Mouse (Mus musculus) liver, postnatal 0 days (tissue): ENCODE measurements at regions not wholly inside any gene's neighbourhood (a gene's known extent, or its start where the extent isn't known, plus 50 kb on each side); places are given as distances from the start of the nearest gene placed in this dataset.

ENCODE experiments used
- ATAC-seq: fragments of 200-750 bp; cut with Nextera tagmentation; 2 replicates; pipeline ENCODE4 v1.8.0; 2017; ENCODE audit warnings: mild to moderate bottlenecking, moderate library complexity
- DNase-seq: peaks from one replicate; pipeline ENCODE4 v3.0.0-alpha.2; 2016
- H3K27ac ChIP-seq: fragments of 300-500 bp; sonication (generic); 2 replicates; pipeline ENCODE4 v1.5.1; 2014; ENCODE audit warnings: antibody characterized with exemption, moderate library complexity, mild to moderate bottlenecking, low read depth
- H3K27me3 ChIP-seq: fragments of 300-500 bp; sonication (generic); 2 replicates; pipeline ENCODE4 v1.6.1; 2014; ENCODE audit warnings: low read length, control low read depth, mixed read lengths; ENCODE audit not compliant: insufficient read depth
- H3K36me3 ChIP-seq: fragments of 300-500 bp; sonication (generic); replicated peaks from 2 replicates; pipeline ENCODE4 v1.6.1; 2014; ENCODE audit warnings: mild to moderate bottlenecking, control low read depth, low read length, moderate library complexity, mixed read lengths; ENCODE audit not compliant: insufficient read depth
- H3K4me1 ChIP-seq: fragments of 300-500 bp; sonication (generic); 2 replicates; pipeline ENCODE4 v1.6.1; 2014; ENCODE audit warnings: antibody characterized with exemption, mild to moderate bottlenecking, control low read depth; ENCODE audit not compliant: insufficient read depth
- H3K4me2 ChIP-seq: fragments of 300-500 bp; sonication (generic); 2 replicates; pipeline ENCODE4 v1.6.1; 2014; ENCODE audit warnings: low read depth, mild to moderate bottlenecking, low read length, moderate library complexity, mixed read lengths
- H3K4me3 ChIP-seq: fragments of 300-500 bp; sonication (generic); 2 replicates; pipeline ENCODE4 v1.5.1; 2014; ENCODE audit warnings: low read depth, low read length
- H3K9ac ChIP-seq: fragments of 300-500 bp; sonication (generic); replicated peaks from 2 replicates; pipeline ENCODE4 v1.6.1; 2014; ENCODE audit warnings: mild to moderate bottlenecking, moderate library complexity
- H3K9me3 ChIP-seq: fragments of 300-500 bp; sonication (generic); 2 replicates; pipeline ENCODE4 v1.6.1; 2016; ENCODE audit warnings: mild to moderate bottlenecking, control low read depth, low read length, mixed read lengths
- CTCF ChIP-seq: sonication (generic); IDR thresholded peaks from 2 replicates; pipeline ENCODE4 v1.5.1; 2016; ENCODE audit warnings: antibody characterized with exemption, low read depth
- EP300 ChIP-seq: IDR thresholded peaks from 2 replicates; pipeline ENCODE4 v1.6.1; 2016; ENCODE audit warnings: antibody characterized with exemption, low read depth, mild to moderate bottlenecking
- WGBS: fragments of 180-500 bp; shearing (Covaris S2); extraction: QIAGEN DNeasy Blood & Tissue Kit; methylation state at CpG from one replicate; pipeline ENCODE4 v1.1.7; 2014; ENCODE audit not compliant: insufficient replicate concordance; 5-methylcytosine and 5-hydroxymethylcytosine counted together

DNA sequence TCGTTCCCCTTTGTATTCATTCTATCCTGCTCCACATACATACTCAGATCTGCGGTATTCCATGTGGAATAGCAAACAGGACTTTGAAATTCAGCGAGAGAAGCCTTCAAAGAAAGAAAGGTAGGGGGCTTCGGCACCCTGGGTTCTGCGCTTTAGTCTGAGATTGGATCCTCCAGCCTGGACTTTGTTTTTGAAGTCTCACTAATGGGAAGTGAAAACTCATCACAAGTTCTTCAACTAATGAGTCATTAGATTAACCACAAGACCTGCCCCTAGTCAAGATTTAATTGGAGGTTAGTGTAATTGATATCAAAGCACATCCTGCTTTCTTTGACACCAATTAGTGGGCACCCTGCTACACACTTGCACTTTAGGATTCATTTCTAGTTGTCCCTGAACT is 492.5 kb upstream of the Zfp960 start:
- TF ChIP-seq CTCF (no peak), EP300 (no peak)
- Histone ChIP-seq H3K36me3 (no peaks in the 10 kb centered on the region), H3K4me2 (no peak overlapping the region), H3K4me1 (no peaks in the 10 kb centered on the region), H3K4me3 (no peak overlapping the region), H3K27me3 (no peaks in the 10 kb centered on the region), H3K9ac (no peak overlapping the region), H3K9me3 (no peaks in the 10 kb centered on the region), H3K27ac (no peak overlapping the region)
- no peak for ATAC-seq
- no peak for DNase-seq
- 57% methylated on average over 5 of the region's 5 CpGs for WGBS

DNA sequence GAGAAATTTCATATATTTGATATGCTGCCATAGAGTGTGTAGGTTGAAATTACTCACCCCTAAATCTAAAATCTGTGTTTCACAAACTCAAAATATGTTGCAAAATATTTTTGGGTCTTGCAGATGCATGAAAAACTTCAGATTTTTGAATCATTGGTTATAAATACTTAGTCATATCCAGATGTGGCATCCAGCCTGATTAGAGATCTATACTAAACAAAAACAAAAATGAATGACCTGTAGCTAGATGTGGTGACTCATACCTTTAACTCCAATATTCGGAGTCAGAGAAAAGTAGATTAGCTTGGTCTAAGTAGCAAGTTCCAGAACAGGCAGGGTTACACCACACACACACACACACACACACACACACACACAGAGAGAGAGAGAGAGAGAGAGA is 475.1 kb upstream of the Zfp960 start:
- no peaks in the 10 kb centered on the region for H3K9me3 ChIP-seq
- WGBS = 71% methylated on average over 1 of the region's 1 CpGs
- H3K27me3 ChIP-seq = no peaks in the 10 kb centered on the region
- H3K36me3 ChIP-seq = no peaks in the 10 kb centered on the region
- no peak overlapping the region for H3K4me2 ChIP-seq
- H3K4me3 ChIP-seq = no peak overlapping the region
- no peak for TF ChIP-seq CTCF
- no peak for TF ChIP-seq EP300
- H3K27ac ChIP-seq = no peak overlapping the region
- H3K9ac ChIP-seq = no peak overlapping the region
- ATAC-seq = no peak
- DNase-seq = no peak
- H3K4me1 ChIP-seq = no peaks in the 10 kb centered on the region

DNA sequence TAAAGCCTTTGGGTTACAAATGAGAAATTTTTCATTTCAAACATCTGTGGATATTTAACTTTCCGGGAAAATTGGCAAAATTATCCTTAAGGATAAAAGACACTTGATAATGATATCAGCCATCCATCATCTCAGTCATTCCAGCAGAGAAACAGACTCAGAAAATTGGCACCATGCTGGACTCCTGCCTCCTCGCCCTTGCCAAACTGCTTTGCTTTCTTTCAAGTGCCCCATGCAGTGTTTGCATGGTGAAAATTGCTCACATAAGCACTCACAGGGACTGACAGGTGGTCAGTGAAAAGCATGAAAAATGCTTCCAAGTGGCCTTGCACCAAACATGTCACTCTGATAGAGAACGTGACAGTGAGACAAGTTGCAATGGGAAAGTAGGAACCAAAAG is 464.2 kb upstream of the Zfp960 start:
- H3K4me3 ChIP-seq = no peak overlapping the region
- no peaks in the 10 kb centered on the region for H3K9me3 ChIP-seq
- no peaks in the 10 kb centered on the region for H3K36me3 ChIP-seq
- H3K27me3 ChIP-seq = no peaks in the 10 kb centered on the region
- 45% methylated on average over 3 of the region's 3 CpGs for WGBS
- H3K4me1 ChIP-seq = no peaks in the 10 kb centered on the region
- H3K4me2 ChIP-seq = no peak overlapping the region
- H3K9ac ChIP-seq = no peak overlapping the region
- ATAC-seq (no peak), DNase-seq (no peak)
- TF ChIP-seq CTCF (no peak), EP300 (no peak)
- H3K27ac ChIP-seq = no peak overlapping the region

DNA sequence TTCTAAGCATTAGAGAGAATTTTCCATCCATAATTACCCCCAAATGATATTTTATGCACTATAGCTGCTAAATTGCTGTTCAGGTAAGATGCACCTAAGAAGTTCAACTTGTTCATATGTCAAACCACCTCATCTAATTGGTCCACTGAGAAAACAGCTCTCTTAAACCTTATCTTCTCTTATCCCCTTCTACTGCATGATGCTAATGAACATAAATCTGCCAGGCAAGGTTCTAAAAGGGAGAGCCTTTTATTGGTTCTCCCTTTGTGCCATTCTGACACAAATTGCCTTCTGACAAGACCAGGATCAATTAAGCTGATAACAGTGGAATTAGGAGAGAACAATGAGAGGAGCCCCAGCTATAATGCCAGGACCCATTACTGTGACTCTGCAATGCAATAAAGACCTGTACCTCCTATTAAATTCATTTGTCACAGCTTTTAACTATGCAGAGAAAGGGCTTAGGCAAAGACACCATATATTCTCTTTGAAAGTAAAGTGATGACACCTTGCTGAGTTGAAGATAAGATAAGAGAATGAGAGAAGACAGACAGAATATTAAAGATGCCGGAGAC is 451.4 kb upstream of the Zfp960 start:
- H3K4me2 ChIP-seq = no peak overlapping the region
- no peaks in the 10 kb centered on the region for H3K9me3 ChIP-seq
- 62% methylated on average over 1 of the region's 1 CpGs for WGBS
- H3K4me1 ChIP-seq = no peaks in the 10 kb centered on the region
- no peak overlapping the region for H3K27ac ChIP-seq
- ATAC-seq (no peak), DNase-seq (no peak)
- H3K4me3 ChIP-seq = no peak overlapping the region
- H3K9ac ChIP-seq = no peak overlapping the region
- no peaks in the 10 kb centered on the region for H3K27me3 ChIP-seq
- TF ChIP-seq EP300 (no peak), CTCF (no peak)
- no peaks in the 10 kb centered on the region for H3K36me3 ChIP-seq

DNA sequence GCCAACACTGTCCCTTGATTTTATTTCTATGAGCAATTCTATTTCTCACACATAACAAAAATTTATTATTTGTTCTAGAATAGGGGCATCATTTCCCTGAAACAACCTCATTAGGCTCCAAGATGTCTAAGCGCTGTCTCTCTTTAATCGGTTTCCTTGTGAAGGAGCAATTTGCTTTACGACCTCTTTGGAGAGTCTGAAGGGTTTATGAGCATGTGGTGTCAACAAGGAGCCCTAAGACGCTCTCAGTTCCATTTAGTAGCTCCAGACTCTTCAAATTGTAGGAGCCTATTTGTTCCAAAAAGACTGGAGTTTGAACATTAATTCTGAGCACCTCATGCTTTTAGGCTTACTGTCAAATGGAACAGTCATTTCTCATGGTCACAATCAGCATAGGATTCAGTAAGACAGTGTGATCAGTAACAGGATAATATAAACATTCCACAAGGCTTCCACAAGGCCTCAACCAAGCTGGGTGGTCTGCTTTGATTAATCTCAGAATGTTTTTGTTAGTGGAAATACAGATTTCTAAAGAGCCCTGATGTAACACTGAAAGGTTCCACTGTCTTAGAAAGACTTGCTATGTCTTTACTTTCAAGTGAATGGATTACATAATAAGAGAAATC is 441.9 kb upstream of the Zfp960 start:
- Histone ChIP-seq H3K4me2 (no peak overlapping the region), H3K27ac (no peak overlapping the region), H3K9ac (no peak overlapping the region), H3K36me3 (no peaks in the 10 kb centered on the region), H3K4me3 (no peak overlapping the region), H3K4me1 (no peaks in the 10 kb centered on the region), H3K9me3 (no peaks in the 10 kb centered on the region), H3K27me3 (no peaks in the 10 kb centered on the region)
- ATAC-seq = no peak
- 42% methylated on average over 4 of the region's 4 CpGs for WGBS
- TF ChIP-seq CTCF (no peak), EP300 (no peak)
- no peak for DNase-seq

DNA sequence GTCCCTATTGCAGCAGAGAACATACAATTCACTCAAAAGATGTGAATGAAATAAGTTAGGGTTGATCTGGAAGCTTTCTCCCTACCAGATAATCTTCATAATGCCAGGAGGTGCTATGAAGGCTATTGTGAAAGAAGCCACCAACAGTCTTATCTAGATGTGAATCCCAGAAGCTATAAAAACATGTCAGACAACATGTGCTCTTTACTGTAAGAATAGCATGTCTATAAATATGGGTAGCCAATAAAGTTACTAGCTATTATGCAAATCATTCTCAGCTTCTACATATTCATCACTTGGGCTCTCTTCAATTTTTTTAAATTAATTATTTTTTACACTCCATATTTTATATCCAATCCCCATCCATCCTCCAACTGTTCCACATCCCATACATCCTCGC is 434.1 kb upstream of the Zfp960 start:
- no peaks in the 10 kb centered on the region for H3K9me3 ChIP-seq
- no peaks in the 10 kb centered on the region for H3K4me1 ChIP-seq
- H3K27me3 ChIP-seq = no peaks in the 10 kb centered on the region
- H3K4me2 ChIP-seq = no peak overlapping the region
- 44% methylated on average over 1 of the region's 1 CpGs for WGBS
- TF ChIP-seq CTCF (no peak), EP300 (no peak)
- H3K4me3 ChIP-seq = no peak overlapping the region
- DNase-seq (no peak), ATAC-seq (no peak)
- H3K9ac ChIP-seq = no peak overlapping the region
- no peaks in the 10 kb centered on the region for H3K36me3 ChIP-seq
- H3K27ac ChIP-seq = no peak overlapping the region

DNA sequence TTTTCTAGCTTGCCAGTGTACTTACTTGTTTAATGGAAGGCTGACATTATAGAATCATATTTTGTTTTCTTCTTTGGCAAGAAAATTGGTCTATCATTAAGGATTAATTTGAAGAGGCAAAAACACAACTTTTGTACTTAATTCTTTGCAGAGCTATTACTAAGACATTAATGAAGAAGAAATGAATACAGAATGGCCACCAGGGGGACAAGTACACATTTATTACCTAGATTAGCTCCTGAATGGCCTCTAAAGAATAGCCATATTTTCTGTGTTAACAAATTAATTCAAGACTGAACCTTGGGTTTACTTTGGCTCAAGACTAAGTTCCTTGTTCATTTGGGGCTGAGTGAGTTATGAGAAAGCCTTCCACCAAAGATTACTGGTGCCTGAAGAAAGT is 430.5 kb upstream of the Zfp960 start:
- Histone ChIP-seq H3K4me2 (no peak overlapping the region), H3K9ac (no peak overlapping the region), H3K9me3 (no peaks in the 10 kb centered on the region), H3K36me3 (no peaks in the 10 kb centered on the region), H3K27me3 (no peaks in the 10 kb centered on the region), H3K4me1 (no peaks in the 10 kb centered on the region), H3K4me3 (no peak overlapping the region), H3K27ac (no peak overlapping the region)
- DNase-seq = no peak
- no peak for ATAC-seq
- TF ChIP-seq EP300 (no peak), CTCF (no peak)
